Mouse (Mus musculus) testis, adult 2 months (tissue): ENCODE data around the gene Ildr1.

ENCODE experiments used
- CTCF ChIP-seq: fragments of 200-500 bp; IDR thresholded peaks from 2 replicates; pipeline ENCODE4 v1.5.1; 2012; ENCODE audit warnings: low read depth, mild to moderate bottlenecking, inconsistent platforms, low read length, moderate library complexity; ENCODE audit not compliant: control insufficient read depth, insufficient read depth, insufficient replicate concordance
- POLR2A ChIP-seq: fragments of 200-500 bp; IDR thresholded peaks from 2 replicates; pipeline ENCODE4 v1.6.1; 2012; ENCODE audit warnings: low read depth, mild to moderate bottlenecking, inconsistent platforms, low read length, moderate library complexity; ENCODE audit not compliant: control insufficient read depth

DNA sequence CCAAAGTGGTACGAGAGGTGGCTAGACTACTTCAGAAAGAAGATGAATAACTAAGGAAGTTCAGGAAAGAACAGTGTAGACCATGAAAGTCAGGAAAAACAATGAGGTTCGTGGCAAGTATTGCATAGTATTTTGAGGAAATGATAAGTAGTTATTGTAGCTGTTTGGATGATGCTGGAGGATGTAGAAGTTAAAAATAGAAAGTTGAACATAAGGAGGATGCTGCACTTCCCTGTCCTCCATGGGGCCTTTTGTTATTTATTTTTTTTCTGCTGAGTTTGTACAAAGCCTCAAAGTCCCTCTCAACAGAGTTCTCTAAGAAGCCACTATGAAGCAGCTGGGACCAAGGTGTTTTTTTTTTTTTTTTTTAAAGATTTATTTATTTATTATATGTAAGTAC lies 54.0 kb downstream of the Ildr1 start:
- no peak for TF ChIP-seq POLR2A
- TF ChIP-seq CTCF: no peak
